Mouse (Mus musculus) frontal cortex, postnatal 10 days (tissue): ENCODE results near the gene Smchd1.
"Not testable (repeated sequence)": the region's sequence is repeated elsewhere in the genome, so short reads cannot be mapped to it uniquely, and the experiment has no call there.

ENCODE experiments used
- DNase-seq, 2 experiments: peaks; one replicate each; pipeline ENCODE4 v3.0.0; 2022; ENCODE audit warnings: low spot score in 2 of 2, mixed read lengths in 1 of 2

Gene Smchd1

GRCm38 (mm10) chr17:71445191-71445590 lies 30.0 kb downstream of the Smchd1 start:
- DNase-seq, result no peak

GRCm38 (mm10) chr17:71444718-71445117 lies 30.4 kb downstream of the Smchd1 start:
- DNase-seq, result no peak

GRCm38 (mm10) chr17:71444126-71444525 lies 31.0 kb downstream of the Smchd1 start:
- DNase-seq, result no peak

DNA sequence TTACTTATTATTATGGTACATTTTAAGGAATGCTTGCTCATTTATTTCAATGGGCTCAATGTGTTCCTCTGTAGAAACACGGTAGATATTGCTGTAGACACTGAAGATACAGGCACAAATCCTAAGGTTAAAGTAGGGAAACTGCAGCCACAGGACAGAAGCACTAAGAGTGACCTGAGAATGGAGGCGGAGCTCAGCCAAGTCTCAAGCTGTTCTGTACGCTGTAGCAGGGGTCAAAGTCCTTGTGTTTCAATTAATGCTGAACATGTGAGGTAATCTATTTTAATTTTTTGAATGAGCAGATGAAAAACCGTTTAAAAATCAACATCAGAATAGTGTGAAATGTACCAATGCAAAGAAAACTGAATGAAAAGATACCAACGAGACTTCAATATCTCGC lies 31.9 kb downstream of the Smchd1 start:
- no peak for DNase-seq

DNA sequence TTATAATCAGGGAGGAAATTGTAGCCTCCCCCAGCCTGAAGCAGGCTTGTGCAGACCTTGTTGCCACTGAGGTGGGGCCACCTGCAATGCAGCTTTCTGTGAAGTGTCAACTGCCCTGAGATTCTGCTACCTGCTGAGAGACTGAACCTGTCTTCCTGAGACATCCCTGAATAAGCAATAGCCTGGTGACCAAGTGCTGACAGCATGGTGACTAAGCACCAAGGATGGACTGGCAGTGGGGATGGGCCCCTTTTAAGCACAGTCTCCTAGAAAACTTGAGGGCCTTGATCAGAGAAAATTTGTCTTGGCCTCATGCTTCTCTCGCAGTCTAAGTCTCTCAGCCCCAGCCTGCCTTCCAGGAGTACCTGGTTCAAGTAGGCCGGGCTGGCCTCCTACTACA lies 52.6 kb downstream of the Smchd1 start:
- DNase-seq, result not testable (repeated sequence)

- DNase-seq, result not testable (repeated sequence)
Observed at GRCm38 (mm10) chr17:71419448-71419847, 55.7 kb downstream of the Smchd1 start.

- no peak for DNase-seq
Observed at GRCm38 (mm10) chr17:71417008-71417407, 58.1 kb downstream of the Smchd1 start.

DNA sequence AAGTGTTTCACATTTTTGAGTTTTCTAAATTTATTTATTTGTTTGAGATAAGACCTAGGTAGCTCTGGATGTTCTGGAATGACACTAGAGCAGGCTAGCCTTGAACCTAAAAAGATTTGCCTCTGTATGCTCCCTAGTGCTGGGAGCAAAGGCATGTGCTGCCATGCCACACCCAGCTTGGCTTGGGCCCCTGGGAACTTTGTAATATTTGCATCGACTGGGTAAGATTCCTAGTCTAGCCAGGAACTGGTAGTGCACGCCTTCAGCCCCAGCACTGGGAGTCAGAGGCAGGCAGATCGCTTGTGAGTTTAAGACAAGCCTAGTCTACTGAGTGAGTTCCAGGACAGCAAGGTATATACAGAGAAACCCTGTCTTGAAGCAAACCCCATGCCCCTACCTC lies 87.7 kb downstream of the Smchd1 start:
- DNase-seq, result no peak

DNA sequence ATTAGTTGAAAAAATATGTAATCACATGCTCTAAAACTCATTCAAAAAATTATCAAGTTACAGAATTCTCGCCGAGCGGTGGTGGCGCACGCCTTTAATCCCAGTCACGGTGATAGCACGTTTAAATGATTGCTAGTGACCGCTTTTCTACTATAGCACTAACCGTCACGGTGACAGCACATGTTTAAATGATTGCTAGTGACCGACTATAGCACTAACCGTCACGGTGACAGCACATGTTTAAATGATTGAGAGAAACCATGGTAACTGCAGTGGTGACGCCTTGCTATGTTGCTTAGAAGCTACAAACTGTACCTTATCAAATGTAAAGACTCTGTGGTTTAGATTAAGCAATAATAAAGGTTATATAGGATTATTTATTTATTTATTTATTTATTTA lies 94.8 kb downstream of the Smchd1 start:
- no peak for DNase-seq

- no peak for DNase-seq
Observed at GRCm38 (mm10) chr17:71377901-71378300, 97.2 kb downstream of the Smchd1 start.

DNA sequence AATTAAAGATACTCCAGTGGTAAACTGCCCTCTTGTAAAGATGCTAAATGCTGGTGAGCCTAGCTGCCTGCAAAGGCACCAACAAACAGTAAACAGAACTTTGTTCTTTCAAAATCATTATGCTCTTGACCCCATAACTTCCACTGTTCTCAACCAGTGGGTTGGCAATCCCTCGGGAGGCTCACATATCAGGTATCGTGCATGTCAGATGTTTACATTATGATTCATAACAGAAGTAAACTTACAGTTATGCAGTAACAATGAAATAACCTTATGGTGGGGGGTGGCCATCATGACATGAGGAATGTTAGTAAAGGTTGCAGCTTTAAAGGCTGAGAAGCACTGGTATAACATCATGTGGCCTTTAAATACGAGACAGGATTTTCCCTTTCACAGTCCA lies 119.6 kb downstream of the Smchd1 start:
- no peak for DNase-seq

- DNase-seq, result no peak
Observed at GRCm38 (mm10) chr17:71354205-71354604, 120.9 kb downstream of the Smchd1 start.

DNA sequence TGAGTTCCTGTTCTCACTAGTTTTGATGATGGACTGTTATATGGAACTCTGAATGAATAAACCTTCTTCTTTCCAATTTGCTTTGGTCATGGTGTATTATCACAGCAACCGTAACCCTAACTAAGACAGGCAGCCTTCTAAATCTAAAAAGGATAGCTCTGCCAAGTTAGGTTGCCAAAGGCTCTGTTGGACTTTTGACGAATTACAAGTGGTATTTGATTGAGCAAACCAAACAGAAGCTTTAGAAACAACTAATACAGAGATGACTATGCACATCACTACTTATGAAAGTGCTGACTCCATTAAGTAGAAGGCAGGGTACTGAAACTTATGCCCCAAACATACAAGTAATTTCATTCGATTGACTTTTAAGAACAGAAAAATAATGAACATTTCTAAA lies 127.0 kb downstream of the Smchd1 start:
- DNase-seq, result no peak

DNA sequence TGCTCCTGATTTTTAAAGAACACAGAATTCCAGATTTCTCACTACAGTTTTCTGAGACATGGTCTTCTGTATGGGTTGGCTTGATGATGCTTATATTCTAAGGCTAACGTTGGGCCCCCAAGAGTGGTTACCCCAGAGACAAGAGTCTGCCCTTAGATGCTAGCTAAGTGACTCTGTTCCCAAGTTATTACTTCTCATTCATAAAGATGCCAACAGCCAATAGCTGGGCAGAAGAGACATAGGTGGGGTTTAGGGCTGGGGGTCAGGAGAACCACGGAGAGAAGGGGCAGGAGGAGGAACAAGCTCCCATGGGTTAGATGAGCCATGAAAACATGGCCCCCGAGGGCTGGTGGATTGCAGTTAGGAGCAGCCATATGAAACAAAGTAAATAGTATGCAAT lies 133.1 kb downstream of the Smchd1 start:
- no peak for DNase-seq

- no peak for DNase-seq
Observed at GRCm38 (mm10) chr17:71338627-71339026, 136.5 kb downstream of the Smchd1 start.

DNA sequence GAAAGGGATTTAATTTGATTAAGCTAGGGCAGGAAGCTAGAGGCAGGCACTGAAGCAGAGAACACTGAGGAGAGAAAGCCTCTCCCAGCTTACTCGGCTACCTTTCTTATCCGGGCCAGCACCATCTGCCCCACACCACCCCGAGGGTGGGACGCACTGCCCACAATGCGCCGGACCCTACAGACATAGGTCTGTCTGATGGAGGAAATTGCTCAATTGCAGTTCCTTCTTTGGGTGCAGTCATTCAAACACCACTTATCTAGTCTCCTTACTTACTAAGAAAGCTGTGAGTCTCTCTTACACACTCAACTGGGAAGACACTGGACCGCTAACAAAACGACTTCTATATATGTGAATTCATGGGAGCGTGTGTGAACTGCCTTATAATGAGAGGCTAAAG lies 137.6 kb downstream of the Smchd1 start:
- DNase-seq, result no peak

DNA sequence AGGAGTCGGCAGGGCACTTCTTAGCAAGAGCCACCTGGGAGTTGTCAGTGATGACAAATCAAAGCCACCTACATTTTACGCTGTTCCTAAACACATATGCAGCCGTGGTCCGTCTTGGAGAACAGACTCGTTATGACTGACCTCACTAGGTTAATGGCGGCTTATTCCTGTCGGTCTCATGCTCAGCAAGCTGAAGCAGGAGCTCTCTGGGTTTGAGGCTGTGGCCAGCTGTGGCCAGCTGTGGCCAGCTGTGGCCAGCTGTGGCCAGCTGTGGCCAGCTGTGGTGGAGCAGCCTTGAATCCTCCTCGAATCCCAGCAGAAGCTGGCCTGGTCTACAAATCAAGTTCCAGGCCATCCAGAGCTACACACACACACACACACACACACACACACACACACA lies 138.7 kb downstream of the Smchd1 start:
- no peak for DNase-seq

GRCm38 (mm10) chr17:71332298-71332697 lies 142.8 kb downstream of the Smchd1 start:
- DNase-seq, result no peak

DNA sequence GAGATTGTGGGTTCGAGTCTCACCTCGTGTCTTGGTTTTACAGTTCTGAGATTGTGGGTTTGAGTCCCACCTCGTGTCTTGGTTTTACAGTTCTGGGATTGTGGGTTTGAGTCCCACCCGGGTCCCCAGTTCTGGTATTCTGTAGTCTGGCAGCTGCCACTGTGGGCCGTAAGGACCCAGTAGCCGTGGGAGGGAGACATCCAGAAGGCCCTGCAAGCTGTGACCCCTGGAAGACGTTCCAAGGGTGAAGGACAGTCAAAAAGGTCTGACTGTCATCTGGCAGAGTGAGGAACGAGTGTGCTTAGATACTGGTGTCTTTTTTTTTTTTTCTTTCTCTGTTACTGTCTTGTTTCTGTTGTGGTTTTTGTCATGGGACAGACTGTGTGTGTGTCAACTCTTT lies 154.4 kb downstream of the Smchd1 start:
- DNase-seq, result not testable (repeated sequence)

GRCm38 (mm10) chr17:71319361-71319760 lies 155.8 kb downstream of the Smchd1 start:
- no peak for DNase-seq

DNA sequence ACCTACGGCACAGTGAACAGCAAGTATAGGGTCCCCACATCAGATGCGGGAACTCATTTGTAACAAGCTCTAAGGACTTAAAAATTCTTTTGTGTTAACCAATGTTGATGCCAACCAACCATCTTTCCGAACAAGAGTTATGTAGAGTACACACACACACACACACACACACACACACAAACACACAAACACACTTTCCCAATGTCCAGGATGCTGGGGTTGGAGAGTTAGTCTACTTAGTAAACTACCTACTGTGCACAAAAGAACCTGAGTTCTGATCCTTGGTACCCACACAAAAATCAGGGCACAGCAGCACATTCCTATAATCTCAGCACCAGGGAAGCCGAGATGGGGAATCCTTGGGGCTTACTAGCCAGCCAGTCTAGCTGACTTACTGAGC lies 157.6 kb downstream of the Smchd1 start:
- no peak for DNase-seq

DNA sequence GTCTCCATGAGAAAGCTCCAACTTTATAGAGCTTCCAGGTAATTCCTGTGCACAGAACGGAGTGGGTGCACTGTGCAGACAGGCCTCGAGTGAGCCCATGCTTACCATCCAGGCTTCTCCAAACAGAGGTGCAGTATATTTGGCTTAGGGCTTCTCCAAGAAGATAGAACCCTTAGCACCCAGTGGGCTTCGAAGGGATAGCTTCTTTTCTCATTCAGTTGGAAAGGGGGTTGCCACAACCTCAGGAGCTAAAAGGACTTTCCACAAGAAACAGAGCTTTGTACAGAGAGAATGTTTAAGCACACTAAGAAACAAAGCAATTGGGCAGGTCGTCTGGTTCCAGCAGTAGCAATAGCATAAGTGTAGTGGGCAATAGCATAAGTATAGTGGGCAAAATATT lies 160.8 kb downstream of the Smchd1 start:
- no peak for DNase-seq

GRCm38 (mm10) chr17:71311340-71312171 lies 163.6 kb downstream of the Smchd1 start, which contains the start of gene Emilin2:
Emilin2 (minus strand) TSS chr17:71311978.
- no peak for DNase-seq
